Mouse (Mus musculus): ENCODE data around the gene Sympk.

The Sympk gene

GRCm38 (mm10) chr7:19084277-19084771 is 60.1 kb downstream of the Sympk start:
- no peak for DNase-seq

DNA sequence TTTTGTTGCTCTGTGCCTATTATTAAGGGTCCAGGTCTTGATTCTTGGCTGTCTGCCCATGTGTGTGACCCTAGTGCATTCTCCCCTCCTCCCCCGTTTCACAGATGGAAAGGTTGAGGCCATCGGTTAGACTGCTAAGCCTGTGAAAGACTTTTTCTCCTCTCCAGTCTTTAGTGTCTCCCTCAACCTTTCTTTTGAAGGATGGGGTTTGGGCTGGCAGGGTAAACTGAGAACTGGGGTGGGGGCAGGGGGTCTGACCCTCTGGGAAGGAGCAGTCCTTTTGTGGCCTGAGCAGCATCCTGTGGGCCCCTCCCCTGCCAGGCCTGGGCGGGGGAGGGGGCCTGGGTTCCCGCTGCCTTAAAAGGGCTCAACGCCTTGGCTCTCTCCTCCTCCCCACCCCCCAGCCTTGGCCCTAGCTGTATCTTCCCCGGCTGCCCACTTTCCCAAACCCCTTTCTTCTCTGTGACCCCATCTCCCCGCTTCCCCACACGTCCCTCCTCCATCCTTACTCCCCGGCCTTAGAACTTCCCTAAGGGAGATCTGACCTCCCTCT is 60.8 kb downstream of the Sympk start:
- DNase-seq = no peak

- no peak for DNase-seq
Measured at GRCm38 (mm10) chr7:19085495-19085894, 61.3 kb downstream of the Sympk start.

DNA sequence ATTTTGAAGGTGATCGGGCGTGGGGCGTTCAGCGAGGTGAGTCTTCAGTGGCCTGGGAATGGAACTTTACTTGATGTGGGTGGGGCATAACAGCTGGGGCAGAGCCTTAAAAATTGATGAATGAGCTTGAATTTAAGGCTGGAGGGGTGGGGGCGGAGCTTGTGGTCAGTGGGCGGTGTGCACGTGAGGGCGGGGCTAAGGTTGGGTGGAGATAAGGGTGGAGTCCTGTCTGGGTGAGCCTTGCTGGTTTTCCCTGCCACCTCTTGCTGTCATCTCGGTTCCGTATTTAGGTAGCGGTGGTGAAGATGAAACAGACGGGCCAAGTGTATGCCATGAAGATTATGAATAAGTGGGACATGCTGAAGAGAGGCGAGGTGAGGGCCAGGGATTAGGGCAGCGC is 61.9 kb downstream of the Sympk start:
- DNase-seq = peak; percentile 72

DNA sequence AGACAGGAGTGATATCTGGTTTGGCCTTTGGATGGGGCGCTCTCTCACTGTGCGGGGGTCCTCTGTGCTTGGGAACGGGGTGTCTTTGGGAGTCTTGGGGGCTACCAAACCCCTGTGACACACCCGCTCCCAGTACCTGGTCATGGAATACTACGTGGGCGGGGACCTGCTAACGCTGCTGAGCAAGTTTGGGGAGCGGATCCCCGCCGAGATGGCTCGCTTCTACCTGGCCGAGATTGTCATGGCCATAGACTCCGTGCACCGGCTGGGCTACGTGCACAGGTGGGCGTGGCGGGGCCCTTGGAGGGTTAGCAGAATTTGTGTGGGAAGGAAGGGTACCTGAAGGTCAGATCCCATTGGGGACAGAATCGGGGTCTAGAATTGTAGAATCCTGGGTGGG is 62.6 kb downstream of the Sympk start:
- no peak for DNase-seq

GRCm38 (mm10) chr7:19088813-19089212 is 64.6 kb downstream of the Sympk start:
- DNase-seq = peak; percentile 83

DNA sequence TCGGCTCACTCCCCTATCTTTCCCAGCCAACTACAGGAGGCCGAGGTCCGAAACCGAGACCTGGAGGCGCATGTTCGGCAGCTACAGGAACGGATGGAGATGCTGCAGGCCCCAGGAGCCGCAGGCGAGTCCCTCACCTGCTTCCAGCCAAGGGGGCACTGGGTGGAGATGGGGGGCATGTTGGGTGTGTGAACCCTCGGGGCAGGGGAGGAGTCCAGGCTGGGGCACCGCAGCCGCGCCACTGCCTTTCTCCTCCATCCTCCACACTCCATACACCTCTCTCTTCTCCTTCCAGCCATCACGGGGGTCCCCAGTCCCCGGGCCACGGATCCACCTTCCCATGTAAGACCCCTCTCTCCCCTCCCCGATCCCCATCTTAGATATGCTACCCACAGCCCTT is 67.7 kb downstream of the Sympk start:
- DNase-seq = no peak

DNA sequence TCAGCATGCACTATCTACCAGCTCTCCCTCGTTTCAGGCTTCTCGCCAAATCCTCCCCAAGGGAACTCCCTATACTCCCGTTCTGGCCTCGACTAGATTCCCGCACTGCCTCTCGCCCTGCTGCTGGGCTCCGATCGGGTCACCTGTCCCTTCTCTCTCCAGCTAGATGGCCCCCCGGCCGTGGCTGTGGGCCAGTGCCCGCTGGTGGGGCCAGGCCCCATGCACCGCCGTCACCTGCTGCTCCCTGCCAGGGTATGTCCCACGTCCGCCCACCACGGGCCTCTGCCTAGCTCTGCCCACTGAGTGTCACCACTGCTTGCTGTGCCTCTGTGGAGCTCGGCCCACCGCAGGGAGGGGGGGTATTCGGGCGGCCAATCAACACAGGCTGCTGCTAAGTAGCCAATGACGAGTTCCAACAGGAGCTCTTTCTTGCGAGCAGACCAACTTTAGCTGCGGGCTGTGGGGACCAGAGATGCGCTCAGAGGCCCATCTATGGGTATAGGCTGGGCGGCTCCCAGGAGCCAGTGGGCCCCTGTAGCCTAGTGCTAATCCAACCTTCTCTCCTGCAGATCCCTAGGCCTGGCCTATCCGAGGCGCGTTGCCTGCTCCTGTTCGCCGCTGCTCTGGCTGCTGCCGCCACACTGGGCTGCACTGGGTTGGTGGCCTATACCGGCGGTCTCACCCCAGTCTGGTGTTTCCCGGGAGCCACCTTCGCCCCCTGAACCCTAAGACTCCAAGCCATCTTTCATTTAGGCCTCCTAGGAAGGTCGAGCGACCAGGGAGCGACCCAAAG is 68.4 kb downstream of the Sympk start:
- DNase-seq = peak; percentile 86

DNA sequence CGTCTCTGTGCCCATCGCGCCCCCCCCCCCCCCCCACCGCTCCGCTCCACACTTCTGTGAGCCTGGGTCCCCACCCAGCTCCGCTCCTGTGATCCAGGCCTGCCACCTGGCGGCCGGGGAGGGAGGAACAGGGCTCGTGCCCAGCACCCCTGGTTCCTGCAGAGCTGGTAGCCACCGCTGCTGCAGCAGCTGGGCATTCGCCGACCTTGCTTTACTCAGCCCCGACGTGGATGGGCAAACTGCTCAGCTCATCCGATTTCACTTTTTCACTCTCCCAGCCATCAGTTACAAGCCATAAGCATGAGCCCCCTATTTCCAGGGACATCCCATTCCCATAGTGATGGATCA is 69.0 kb downstream of the Sympk start:
- DNase-seq = peak; percentile 89

GRCm38 (mm10) chr7:19093537-19094385 is 69.6 kb downstream of the Sympk start:
- peak; percentile 98 for DNase-seq

DNA sequence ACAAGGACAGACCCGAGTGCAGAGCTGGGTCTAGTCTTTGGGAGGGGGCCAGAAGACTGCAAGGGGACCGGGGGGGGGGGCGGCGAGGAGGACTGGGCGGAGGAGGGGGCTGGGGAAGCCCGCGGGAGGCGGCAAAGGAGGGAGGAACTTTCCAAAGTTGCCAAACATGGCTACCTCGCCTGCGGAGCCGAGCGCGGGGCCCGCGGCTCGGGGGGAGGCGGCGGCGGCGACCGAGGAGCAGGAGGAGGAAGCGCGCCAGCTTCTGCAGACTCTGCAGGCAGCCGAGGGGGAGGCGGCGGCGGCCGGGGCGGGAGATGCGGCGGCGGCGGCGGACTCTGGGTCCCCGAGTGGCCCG is 70.3 kb downstream of the Sympk start, which contains the start of gene Six5:
Gene Six5 (plus strand): TSS at position 124 of the 355 bp plus-strand sequence.
- peak; percentile 72 for DNase-seq

DNA sequence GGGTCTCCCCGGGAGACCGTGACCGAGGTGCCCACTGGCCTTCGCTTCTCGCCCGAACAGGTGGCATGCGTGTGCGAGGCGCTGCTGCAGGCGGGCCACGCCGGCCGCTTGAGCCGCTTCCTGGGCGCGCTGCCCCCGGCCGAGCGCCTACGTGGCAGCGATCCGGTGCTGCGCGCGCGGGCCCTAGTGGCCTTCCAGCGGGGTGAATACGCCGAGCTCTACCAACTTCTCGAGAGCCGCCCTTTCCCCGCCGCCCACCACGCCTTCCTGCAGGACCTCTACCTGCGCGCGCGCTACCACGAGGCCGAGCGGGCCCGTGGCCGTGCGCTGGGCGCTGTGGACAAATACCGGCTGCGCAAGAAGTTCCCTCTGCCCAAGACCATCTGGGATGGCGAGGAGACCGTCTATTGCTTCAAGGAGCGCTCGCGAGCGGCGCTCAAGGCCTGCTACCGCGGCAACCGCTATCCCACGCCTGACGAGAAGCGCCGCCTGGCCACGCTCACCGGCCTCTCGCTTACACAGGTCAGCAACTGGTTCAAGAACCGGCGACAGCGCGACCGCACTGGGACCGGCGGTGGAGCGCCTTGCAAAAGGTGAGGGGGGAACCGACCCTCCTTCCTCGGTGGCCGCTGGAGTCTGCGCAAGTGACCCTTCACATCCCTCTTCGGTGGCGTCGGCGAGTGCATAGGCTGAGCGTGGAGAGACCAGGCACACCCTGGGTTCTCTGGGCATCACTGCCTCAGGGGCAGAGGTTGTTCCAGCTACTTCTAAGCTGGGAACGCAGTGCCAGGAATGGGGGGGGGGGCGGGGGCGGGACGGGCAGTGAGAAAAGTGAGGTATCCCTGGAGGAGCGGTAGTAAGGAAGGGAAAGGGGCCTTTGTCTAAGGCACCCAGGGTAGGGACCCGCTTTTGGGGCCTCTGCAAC is 70.9 kb downstream of the Sympk start:
- peak; percentile 71 for DNase-seq

- DNase-seq = peak; percentile 91
Measured at GRCm38 (mm10) chr7:19095751-19096110, 71.6 kb downstream of the Sympk start.

DNA sequence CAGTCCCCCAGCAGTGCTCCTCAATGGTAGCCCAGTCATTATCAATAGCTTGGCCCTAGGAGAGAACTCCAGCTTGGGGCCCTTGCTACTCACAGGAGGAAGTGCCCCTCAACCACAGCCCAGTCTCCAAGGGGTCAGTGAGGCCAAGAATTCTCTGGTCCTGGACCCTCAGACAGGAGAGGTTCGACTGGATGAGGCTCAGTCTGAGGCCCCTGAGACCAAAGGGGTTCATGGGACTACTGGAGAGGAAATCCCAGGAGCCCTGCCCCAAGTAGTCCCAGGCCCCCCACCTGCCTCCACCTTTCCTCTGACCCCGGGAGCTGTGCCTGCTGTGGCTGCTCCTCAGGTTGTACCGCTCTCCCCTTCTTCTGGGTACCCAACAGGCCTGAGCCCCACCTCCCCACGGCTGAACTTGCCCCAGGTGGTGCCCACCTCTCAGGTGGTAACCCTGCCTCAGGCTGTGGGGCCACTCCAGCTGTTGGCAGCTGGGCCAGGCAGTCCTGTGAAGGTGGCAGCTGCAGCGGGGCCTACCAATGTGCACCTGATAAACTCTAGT is 72.3 kb downstream of the Sympk start:
- DNase-seq = no peak

DNA sequence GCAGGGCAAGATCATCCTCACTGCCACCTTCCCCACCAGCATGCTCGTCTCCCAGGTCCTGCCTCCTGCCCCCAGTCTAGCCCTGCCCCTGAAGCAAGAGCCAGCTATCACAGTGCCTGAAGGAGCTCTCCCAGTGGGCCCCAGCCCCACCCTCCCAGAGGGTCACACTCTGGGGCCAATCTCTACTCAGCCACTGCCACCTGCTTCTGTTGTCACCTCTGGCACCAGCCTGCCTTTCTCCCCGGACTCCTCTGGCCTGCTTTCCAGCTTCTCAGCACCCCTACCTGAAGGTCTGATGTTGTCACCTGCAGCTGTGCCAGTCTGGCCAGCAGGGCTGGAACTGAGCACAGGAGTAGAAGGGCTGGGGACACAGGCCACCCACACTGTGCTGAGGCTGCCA is 73.0 kb downstream of the Sympk start:
- no peak for DNase-seq

DNA sequence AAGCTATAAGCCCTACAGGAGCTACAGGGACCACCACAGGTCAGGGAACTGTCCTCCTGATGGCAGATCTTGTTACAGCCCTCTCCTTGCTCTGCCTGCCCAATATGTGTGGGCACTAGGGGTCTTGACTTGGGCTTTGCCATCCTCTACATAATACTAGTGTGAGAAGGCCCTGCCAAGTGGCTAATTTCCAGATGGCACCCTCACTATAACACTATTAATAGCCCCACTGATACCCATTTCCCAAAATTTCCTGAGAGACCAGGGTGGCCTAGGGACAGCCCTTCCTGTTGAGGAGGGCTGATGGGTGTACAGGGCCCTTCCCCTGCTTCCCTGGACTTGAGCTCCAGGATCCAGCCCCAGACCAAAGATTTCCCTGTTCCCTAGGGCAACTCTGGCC is 73.7 kb downstream of the Sympk start:
- DNase-seq = no peak

GRCm38 (mm10) chr7:19098811-19099210 is 74.6 kb downstream of the Sympk start:
- no peak for DNase-seq

GRCm38 (mm10) chr7:19100290-19100689 is 76.1 kb downstream of the Sympk start:
- DNase-seq = no peak

- no peak for DNase-seq
Measured at GRCm38 (mm10) chr7:19103741-19104140, 79.6 kb downstream of the Sympk start.
